Mouse (Mus musculus) heart, adult 8-10 months (tissue): ENCODE results near the gene Wbp1l. TPM values are rescaled to one million over a fixed set of nuclear protein-coding genes. Genes with fewer than 3 reads are reported as not detected.
A peak's percentile ranks its signal among the peaks of the same experiment; 100 is the strongest.

ENCODE experiments used
- DNase-seq: peaks from one replicate; pipeline ENCODE4 v3.0.0; 2022; ENCODE audit warnings: low spot score
- total RNA-seq, 4 experiments: library from RNA; stranded (reverse); gene quantifications; 2 replicates each; pipeline ENCODE4 v1.2.4; 2022

The Wbp1l gene
- total RNA-seq, 4 experiments from 2014 or later, result 46.6 to 60.7 (median 56.0) TPM

GRCm38 (mm10) chr19:46658348-46658747, 59.5 kb downstream of the Wbp1l start:
- DNase-seq, result no peak

GRCm38 (mm10) chr19:46658851-46659250, 60.0 kb downstream of the Wbp1l start:
- DNase-seq, result no peak

DNA sequence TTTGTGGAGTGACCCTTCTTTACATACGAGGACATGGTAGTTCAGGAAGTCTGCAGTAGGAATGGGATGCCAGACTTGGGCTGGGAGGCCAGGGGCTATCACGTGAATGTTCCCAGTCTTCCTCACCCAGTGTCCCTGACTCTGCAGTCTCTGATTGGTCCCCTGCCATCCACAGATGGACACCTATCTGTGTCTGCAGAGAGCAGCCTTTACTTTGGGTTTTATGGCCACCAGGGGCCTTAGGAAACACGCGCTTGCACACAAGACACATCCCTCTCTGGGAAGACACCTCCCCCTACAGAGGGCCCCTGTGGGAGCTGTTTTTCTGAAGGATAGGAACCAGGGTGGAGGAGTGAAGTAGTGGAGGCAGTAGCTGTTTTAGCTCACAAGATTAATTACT, 62.6 kb downstream of the Wbp1l start:
- DNase-seq, result no peak

GRCm38 (mm10) chr19:46662214-46662613, 63.3 kb downstream of the Wbp1l start:
- no peak for DNase-seq

DNA sequence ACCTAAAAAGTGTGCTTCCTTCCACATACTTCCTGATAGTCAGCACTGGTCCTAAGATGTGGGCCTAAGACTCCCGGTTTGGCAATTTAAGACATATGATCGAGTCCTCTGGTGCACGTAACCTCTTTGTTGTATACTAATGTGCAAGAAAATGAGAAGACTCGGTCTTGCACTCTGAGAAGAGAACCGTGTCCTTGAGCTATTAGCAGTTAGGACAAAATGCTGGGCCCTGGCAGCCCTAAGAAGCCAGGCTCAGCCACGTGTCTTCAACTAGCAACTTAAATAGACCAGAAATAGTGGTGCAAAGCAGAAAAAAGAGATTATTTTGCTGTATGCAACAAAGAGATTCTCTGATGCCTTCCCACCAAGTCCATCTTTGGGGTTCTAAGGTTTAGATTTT, 63.9 kb downstream of the Wbp1l start:
- no peak for DNase-seq

DNA sequence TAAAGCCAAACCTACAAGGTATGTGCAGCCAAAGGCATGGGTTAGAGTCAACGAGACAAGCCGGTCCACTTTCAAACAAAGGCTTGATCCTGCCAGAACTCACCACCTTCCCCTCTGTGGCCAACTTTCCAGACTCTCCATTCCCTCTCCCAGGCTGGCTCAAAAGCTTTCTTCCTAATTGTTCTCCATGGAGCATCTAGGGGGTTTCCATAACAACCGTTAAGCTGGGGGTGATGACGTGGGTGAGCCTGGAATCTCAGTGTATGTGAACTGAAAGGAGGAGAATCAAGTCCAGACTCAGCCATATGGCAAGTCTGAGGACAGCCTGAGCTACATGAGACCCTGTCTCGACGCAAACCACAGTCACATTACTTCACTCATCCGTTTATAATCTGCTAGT, 66.6 kb downstream of the Wbp1l start:
- DNase-seq, result no peak

- no peak for DNase-seq
These were observed 68.4 kb downstream of the Wbp1l start for GRCm38 (mm10) chr19:46667300-46667699.

- DNase-seq, result no peak
These were observed 69.4 kb downstream of the Wbp1l start for GRCm38 (mm10) chr19:46668263-46668662.

GRCm38 (mm10) chr19:46669802-46670201, 70.9 kb downstream of the Wbp1l start:
- DNase-seq, result no peak

GRCm38 (mm10) chr19:46670691-46671090, 71.8 kb downstream of the Wbp1l start:
- DNase-seq, result peak; percentile 57

GRCm38 (mm10) chr19:46672766-46673418, 74.0 kb downstream of the Wbp1l start, which contains the start of gene Cyp17a1:
Gene Cyp17a1, minus strand, starts transcription at chr19:46673172.
- no peak for DNase-seq

- DNase-seq, result no peak
These were observed 76.8 kb downstream of the Wbp1l start for GRCm38 (mm10) chr19:46675641-46676040.

GRCm38 (mm10) chr19:46679720-46680383, 81.0 kb downstream of the Wbp1l start:
- no peak for DNase-seq

- DNase-seq, result peak; percentile 93
These were observed 90.8 kb downstream of the Wbp1l start, which contains the start of gene Borcs7 for GRCm38 (mm10) chr19:46689460-46690372. Gene Borcs7, plus strand, starts transcription at chr19:46689906.

GRCm38 (mm10) chr19:46690387-46690786, 91.5 kb downstream of the Wbp1l start:
- no peak for DNase-seq

DNA sequence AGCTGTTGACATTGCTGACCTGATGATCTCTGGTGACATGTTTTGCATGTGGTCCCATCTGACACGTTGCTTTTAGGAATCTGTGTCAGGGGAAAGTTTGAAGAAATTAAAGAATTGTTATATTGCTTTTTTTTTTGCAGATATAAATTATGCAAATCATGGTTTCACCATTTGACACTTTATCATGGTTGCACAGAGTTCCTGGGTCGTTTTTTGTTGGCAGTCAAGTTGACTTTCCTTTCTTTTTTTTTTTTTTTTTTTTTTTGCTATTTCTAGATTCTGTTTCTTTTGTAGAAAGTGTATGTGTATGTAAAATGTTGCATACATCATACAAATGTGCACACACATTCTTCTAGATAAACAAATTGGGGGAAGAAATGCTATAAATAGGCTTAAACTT, 92.2 kb downstream of the Wbp1l start:
- DNase-seq, result no peak

DNA sequence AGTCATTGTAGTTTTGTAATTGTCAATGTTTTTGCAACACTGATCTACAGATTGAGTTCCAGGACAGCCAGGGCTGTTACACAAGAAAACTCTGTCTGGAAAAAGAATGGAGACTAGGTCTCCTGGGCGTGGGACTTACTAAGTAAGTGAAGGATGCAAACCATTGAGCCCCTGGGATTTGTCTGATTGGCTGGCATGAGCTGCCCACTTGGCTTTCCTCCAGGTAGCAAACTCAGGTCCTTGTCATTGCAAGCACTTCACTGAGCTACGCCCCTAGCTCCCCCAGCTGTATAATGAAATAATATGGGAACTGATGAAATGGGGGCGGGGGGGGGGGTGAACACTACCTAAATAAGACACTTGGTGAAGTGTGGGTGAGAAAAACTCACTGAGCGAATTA, 94.3 kb downstream of the Wbp1l start:
- no peak for DNase-seq

- DNase-seq, result no peak
These were observed 97.6 kb downstream of the Wbp1l start for GRCm38 (mm10) chr19:46696482-46696881.

DNA sequence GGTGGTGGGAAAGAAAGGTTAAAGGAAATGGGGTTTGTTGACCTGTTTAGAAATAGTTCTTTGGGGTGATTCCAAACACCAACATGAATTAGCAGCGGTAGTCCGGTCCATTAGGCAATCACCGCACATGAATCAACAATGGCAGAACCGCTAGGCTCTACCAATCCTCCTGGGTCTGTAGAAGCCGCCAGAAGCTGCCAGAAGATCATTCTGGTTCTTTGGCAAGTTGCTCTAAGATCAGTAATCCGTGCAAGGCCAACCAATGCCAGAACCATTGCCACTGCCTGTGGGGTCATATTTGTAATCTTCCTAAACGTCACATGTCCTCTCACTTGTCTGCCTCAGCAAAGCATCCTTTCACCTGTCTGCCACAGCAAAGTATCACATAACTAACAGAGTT, 98.1 kb downstream of the Wbp1l start:
- DNase-seq, result no peak

DNA sequence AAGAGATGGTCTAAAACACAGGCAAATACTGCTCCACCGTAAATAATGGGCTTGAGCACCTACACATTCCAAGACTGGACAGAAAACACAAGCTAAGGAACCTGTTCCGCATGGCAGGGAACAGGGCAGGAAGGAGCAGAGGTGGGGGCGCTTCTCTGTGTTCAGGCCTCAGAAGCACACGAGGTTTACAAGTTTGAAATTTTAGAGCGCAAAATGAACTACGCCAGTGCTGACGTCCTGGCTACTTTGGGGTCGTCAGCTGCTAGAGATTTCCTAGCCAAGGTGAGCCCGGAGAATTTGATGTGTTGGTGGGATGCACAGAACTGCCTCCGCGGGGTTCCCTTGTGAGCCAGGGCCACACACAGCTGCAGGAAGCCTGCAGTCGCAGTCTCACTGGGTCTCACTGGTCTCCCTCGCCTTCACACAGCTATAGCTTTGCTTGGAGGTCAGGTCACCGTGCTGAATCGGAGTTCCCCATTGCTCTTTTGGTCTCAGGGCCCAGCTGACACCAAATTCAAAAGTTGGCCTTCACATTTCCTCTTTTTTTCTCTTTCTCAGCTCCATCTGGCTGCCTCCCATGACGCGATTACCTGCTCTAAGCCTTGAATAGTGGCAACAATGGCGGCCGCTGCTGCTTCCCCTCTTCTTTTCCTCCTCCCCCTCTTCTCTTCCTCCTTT, 99.1 kb downstream of the Wbp1l start:
- no peak for DNase-seq

GRCm38 (mm10) chr19:46699011-46699481, 100.2 kb downstream of the Wbp1l start:
- no peak for DNase-seq

DNA sequence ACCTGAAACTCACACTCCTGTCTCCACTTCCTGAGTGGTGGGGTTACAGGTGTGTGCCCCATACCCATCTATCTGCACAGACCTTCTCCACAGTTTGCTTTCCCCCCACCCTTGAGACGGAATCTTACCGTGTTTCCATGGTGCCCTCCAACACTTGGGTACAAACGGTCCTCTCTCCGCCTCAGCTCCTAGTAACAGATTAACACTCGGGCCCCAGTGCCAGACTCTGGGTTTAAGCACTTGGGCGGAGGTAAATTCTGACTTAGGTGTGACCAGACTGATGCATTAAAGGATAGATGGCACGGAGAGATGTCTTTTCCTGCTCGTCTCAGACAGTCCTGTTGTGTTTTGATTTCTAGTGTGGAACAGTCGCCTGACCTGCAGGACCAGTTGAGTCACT, 102.3 kb downstream of the Wbp1l start:
- DNase-seq, result no peak
